Mouse (Mus musculus): Measurements from ENCODE around the gene Elavl1.

DNA sequence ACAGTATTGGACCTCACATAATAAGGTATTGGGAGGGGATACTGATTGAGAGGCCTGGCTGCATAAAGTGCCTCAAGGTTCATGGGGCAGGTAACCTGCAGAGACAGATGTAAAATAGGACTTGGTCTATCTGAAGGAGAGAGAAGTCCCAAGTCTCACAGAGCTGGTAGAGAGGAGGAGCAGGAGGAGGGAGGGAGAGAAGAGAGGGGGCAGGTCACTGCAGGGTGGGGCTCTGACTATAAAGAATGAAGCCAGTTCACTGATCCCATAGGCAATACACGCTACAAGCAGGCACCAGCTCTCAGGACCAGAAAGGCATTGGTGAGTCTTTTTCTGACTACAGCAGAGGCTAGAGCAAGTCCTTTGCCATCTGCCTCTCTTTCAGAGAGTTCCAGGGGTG, 24.1 kb upstream of the Elavl1 start:
- TF ChIP-seq POLR2A (IDR thresholded peaks at IDR 0.05; ENCODE audit: borderline replicate concordance, insufficient read depth, low read length) (no peak), CTCF (IDR thresholded peaks at IDR 0.05; ENCODE audit: borderline replicate concordance, insufficient read depth, low read depth, low read length) (no peak)
